Mouse (Mus musculus): ENCODE data around the gene Akap6.

DNA sequence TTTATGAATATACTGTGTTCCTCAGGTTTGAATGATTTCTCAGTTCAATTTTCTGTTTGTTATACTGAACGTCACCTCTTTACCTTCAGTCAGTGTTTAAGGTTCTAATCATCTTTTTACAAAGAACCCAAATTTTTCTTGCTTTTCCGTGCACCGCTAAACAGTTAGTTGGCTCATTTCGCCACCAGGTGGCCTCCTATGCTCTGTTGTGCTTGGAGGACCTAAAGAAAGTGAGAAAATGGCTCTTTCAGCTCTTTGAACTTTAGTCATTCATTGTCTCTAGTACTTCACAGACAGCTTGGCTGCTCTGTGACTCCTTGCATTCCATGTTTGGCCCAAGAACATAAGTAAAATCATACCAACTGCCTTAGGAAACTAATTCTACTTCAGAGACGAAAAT lies 343.6 kb downstream of the Akap6 start:
- TF ChIP-seq CTCF (IDR thresholded peaks at IDR 0.05; ENCODE audit: control insufficient read depth, insufficient read depth, insufficient replicate concordance, low read depth, low read length) = no peak
- TF ChIP-seq POLR2A (IDR thresholded peaks at IDR 0.05; ENCODE audit: control insufficient read depth, low read depth, low read length) = no peak

Data from testis, adult 2 months (tissue).